Comparison of ENCODE assay signal across 8 mouse cellular contexts in the genomic region with DNA sequence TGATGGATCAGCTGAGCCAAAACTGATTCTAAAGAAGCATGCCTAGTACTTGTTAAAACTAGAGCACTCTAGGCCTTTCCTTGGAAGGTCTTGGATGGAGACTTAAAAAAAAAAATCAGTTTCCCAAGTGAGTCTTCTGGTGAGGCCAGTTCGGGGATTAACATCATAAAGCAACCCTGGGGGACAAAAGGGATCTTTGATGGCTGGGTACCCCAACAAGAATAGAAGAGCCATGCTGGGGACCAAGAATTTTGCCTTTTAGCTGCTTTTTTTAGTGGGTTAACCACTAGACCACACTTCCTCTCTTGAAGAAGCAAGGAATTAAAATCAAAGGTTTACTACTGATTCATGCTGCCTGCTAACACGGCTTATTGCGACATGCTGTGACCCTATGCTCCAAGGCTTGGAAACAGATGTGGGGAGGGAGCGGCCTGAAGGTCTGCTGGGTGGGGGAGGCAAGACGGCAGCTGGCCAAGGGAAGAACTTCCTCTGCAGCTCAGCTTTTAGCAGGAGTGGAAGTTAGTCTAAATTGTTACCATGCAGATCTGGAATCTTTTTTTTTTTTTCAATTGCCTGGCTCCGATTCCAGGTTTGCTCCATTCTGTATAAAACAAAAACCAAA.
DNase-seq lines count a peak whose midpoint lies in the region; ATAC-seq and TF ChIP-seq lines count a peak whose summit lies in the region.

No protein-coding gene starts in this region.

- peaks cover 11% of the 10 kb centered on the region for H3K4me1 ChIP-seq in heart, adult 2 months (ENCODE audit: control insufficient read depth, insufficient read depth, low read length)
- H3K4me1 ChIP-seq in heart, embryonic 11.5 days (ENCODE audit: control insufficient read depth, insufficient read depth, low read length): peaks cover 2% of the 10 kb centered on the region; the same call in 1 of the 2 replicates
- peaks cover 23% of the 10 kb centered on the region for H3K4me1 ChIP-seq in embryonic facial prominence, embryonic 15.5 days
- H3K4me1 ChIP-seq in limb, embryonic 12.5 days (replicated peaks): peaks cover 20% of the 10 kb centered on the region

- peak; percentile 83 to 90 for DNase-seq in heart, adult 2 months
- DNase-seq in R1 (ENCODE audit: low read depth, low spot score): peak; percentile 94
- peak; percentile 33 for DNase-seq in hindlimb bud, embryonic 11.5 days (ENCODE audit: extremely low spot score, low read depth, low spot score)
- peak; percentile 83 for DNase-seq in ovary, adult 18-20 months (ENCODE audit: low spot score)
- no peak for DNase-seq in cerebellum, adult 18-20 months

- no peaks in the 10 kb centered on the region for H3K79me2 ChIP-seq in heart, adult 2 months (replicated peaks; ENCODE audit: control insufficient read depth, insufficient read depth, low read length)

- H3K4me2 ChIP-seq in heart, embryonic 11.5 days: no peak overlapping the region
- H3K4me2 ChIP-seq in embryonic facial prominence, embryonic 15.5 days (replicated peaks): 0 out of 2 replicates have a peak overlapping the region, but pooled peaks have one; percentile 1
- H3K4me2 ChIP-seq in limb, embryonic 12.5 days: no peak overlapping the region

- H3K4me3 ChIP-seq in heart, adult 2 months: no peak overlapping the region
- no peak overlapping the region for H3K4me3 ChIP-seq in heart, embryonic 11.5 days (ENCODE audit: low read depth, low read length)
- H3K4me3 ChIP-seq in embryonic facial prominence, embryonic 15.5 days (replicated peaks): no peak overlapping the region
- no peak overlapping the region for H3K4me3 ChIP-seq in limb, embryonic 12.5 days (replicated peaks)

- peak; percentile 31; the same call in 1 of the 2 replicates for TF ChIP-seq POLR2A in heart, adult 2 months (IDR thresholded peaks at IDR 0.05; ENCODE audit: insufficient read depth, low read depth, low read length)

- WGBS in heart, adult 2 months: 31% methylated on average over 6 of the region's 6 CpGs
- 36% methylated on average over 6 of the region's 6 CpGs for WGBS in heart, embryonic 11.5 days (ENCODE audit: insufficient replicate concordance)
- 14% methylated on average over 6 of the region's 6 CpGs for WGBS in embryonic facial prominence, embryonic 15.5 days
- 7% methylated on average over 6 of the region's 6 CpGs for WGBS in limb, embryonic 12.5 days

- intact Hi-C loops in heart, adult 2 months (cut with DNase I): loop anchor here (1.0 to 5.0 kb wide), 4 partner anchors 43 to 162 kb away; a partner anchor contains a TSS

- peak overlapping the region; percentile 72 for H3K27ac ChIP-seq in heart, adult 2 months
- no peak overlapping the region for H3K27ac ChIP-seq in heart, embryonic 11.5 days (ENCODE audit: low read depth, low read length)
- peak overlapping the region; percentile 85 for H3K27ac ChIP-seq in embryonic facial prominence, embryonic 15.5 days (replicated peaks)
- H3K27ac ChIP-seq in limb, embryonic 12.5 days: peak overlapping the region; percentile 62

- H3K36me3 ChIP-seq in heart, adult 2 months (ENCODE audit: control insufficient read depth, insufficient read depth, low read length): peaks cover 8% of the 10 kb centered on the region
- H3K36me3 ChIP-seq in heart, embryonic 11.5 days (ENCODE audit: control insufficient read depth, insufficient read depth, low read length): no peaks in the 10 kb centered on the region
- H3K36me3 ChIP-seq in embryonic facial prominence, embryonic 15.5 days: no peaks in the 10 kb centered on the region
- no peaks in the 10 kb centered on the region for H3K36me3 ChIP-seq in limb, embryonic 12.5 days

- H3K27me3 ChIP-seq in heart, adult 2 months (ENCODE audit: control insufficient read depth, insufficient read depth, low read length): no peaks in the 10 kb centered on the region
- no peaks in the 10 kb centered on the region for H3K27me3 ChIP-seq in heart, embryonic 11.5 days (ENCODE audit: control insufficient read depth, insufficient read depth, low read length)
- H3K27me3 ChIP-seq in embryonic facial prominence, embryonic 15.5 days: no peaks in the 10 kb centered on the region
- H3K27me3 ChIP-seq in limb, embryonic 12.5 days: no peaks in the 10 kb centered on the region

- peak; percentile 90 for TF ChIP-seq EP300 in heart, adult 2 months (IDR thresholded peaks at IDR 0.05; ENCODE audit: insufficient read depth, low read depth, low read length)

- TF ChIP-seq CTCF in heart, adult 2 months (IDR thresholded peaks at IDR 0.05): no peak

- H3K9ac ChIP-seq in heart, adult 2 months (ENCODE audit: low read depth, low read length): no peak overlapping the region
- no peak overlapping the region for H3K9ac ChIP-seq in heart, embryonic 11.5 days (ENCODE audit: low read depth, low read length)
- no peak overlapping the region for H3K9ac ChIP-seq in embryonic facial prominence, embryonic 15.5 days
- H3K9ac ChIP-seq in limb, embryonic 12.5 days (replicated peaks): no peak overlapping the region

- H3K9me3 ChIP-seq in heart, embryonic 11.5 days (replicated peaks; ENCODE audit: control insufficient read depth, low read length): no peaks in the 10 kb centered on the region
- no peaks in the 10 kb centered on the region for H3K9me3 ChIP-seq in embryonic facial prominence, embryonic 15.5 days (replicated peaks)
- H3K9me3 ChIP-seq in limb, embryonic 12.5 days: no peaks in the 10 kb centered on the region

- no peak for ATAC-seq in heart, embryonic 11.5 days (replicated peaks; ENCODE audit: insufficient number of reproducible peaks, low FRiP score, low TSS enrichment)
- peak; percentile 58; the same call in 1 of the 2 replicates for ATAC-seq in embryonic facial prominence, embryonic 15.5 days (ENCODE audit: insufficient number of reproducible peaks, low FRiP score, low TSS enrichment, low read depth)
- no peak for ATAC-seq in limb, embryonic 12.5 days (ENCODE audit: insufficient number of reproducible peaks, insufficient read depth, low FRiP score, low TSS enrichment, low read depth)

Comparison
In these comparisons a context has a peak if more than half of its experiments do, and no peak if none do; other contexts are left out.
1. DNase-seq: peak in heart, adult 2 months (2 of 2), R1 (single experiment), hindlimb bud, embryonic 11.5 days (single experiment) and ovary, adult 18-20 months (single experiment); none in cerebellum, adult 18-20 months (0 of 2).